Mouse (Mus musculus) lung, postnatal 0 days (tissue): ENCODE measurements around the gene Rpsa.

Experiments
- CTCF ChIP-seq: IDR thresholded peaks from 2 replicates; pipeline ENCODE4 v1.5.1; 2016; ENCODE audit warnings: antibody characterized with exemption, mild to moderate bottlenecking
- EP300 ChIP-seq: IDR thresholded peaks from 2 replicates; pipeline ENCODE4 v1.6.1; 2016; ENCODE audit warnings: antibody characterized with exemption, mild to moderate bottlenecking, control low read depth

DNA sequence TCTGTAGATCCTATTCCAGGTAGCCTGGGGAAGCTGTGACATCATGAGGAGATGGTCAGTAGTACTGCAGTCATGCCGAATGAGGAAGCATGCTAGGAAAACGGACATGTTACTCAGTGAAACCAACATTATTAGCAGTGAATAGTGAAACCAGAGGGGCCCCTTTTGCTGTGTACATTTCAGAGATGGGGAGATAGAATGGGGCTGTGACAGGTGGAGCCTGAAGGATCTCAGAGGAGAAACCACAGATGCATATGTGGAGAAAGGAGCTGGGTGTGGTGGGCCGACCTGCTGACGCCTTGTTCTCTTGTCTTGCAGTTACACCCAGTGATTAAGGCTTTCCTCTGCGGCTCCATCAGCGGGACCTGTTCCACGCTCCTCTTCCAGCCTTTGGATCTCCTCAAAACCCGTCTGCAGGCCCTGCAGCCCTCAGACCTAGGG is 11.3 kb upstream of the Rpsa start:
- TF ChIP-seq CTCF (no peak), EP300 (no peak)
